Mouse (Mus musculus) erythroid progenitor cell, adult 5-6 weeks (primary cell): ENCODE measurements at regions not wholly inside any gene's neighbourhood (a gene's known extent, or its start where the extent isn't known, plus 50 kb on each side); places are given as distances from the start of the nearest gene placed in this dataset.

ENCODE experiments used
- ATAC-seq: replicated peaks from 2 replicates; pipeline ENCODE4 v1.8.0; 2016; ENCODE audit warnings: moderate number of reproducible peaks, mild to moderate bottlenecking, moderate TSS enrichment, inconsistent platforms; ENCODE audit not compliant: poor library complexity, low FRiP score, severe bottlenecking

DNA sequence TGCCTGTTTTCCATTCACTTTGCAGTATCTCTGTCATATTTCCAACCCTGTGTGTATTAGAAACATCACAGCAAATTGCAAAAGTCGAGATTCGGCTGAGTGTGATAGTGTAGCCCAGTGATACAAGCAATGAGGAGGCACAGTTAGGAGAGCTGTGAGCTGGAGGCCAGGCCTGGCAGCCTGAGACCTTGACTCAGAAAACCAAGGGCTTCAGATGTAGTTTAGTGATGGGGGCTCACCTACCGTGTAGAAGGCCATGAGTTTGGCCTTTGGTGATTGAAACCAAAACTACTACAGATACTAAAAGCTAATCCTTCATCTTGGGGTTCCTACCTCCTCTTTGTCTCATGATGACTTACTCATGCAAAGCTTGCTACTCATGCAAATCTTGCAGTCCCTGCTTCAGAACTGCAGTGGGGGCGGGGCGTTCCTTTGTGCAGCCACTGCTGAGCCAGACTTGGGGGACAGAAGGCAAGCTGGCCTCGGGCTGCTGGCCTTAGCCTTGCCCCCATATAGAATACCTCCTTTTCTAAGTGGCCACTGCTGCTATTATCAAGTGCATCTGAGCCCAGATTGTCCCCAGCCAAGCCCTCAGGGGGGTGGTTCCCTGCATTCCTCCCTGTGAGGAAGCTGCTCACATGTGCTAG lies 198.9 kb downstream of the Pik3r1 start:
- no peak for ATAC-seq

DNA sequence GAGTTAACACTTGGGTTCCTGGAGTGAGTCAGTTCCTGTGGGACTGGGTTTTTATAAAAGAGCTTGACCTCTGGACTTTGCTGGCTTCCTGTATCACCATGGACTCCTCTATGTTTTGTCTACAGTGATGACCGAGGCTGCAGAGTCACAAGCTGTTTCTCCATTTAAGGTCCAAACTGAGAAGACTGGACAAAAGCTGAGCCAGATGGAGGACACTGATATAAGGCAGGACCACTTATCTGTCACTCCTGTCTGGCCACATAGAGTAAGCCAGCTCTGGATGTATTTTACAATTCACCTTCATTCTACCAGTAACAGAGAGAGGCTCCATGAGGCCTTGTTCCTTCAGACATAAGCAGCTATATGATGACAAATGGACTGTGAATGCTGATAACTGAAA lies 202.7 kb downstream of the Pik3r1 start:
- peak; percentile 59; the same call in 1 of the 2 replicates for ATAC-seq

DNA sequence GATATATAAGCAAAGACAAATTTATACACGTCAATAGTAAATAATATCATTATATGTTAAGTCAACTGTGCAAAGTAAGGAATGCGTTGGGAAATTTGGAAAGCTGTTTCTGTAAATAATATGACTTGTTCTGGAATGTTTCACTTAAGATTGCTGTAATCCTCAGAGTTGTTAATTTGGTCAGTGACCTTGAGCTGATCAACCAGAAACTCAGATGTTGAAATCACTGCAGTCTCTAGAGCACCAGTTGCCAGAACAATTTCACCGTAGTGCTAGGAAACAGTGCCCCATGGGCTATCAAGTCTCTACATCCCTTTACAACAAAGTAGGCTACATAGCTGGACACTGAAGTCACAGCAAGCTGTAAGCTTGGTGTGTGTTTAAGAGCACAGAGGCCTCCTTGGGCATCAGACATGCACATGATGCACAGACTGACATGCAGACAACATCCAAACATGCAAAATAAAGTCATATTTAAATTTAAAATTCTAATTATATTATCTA lies 212.6 kb downstream of the Pik3r1 start:
- no peak for ATAC-seq

DNA sequence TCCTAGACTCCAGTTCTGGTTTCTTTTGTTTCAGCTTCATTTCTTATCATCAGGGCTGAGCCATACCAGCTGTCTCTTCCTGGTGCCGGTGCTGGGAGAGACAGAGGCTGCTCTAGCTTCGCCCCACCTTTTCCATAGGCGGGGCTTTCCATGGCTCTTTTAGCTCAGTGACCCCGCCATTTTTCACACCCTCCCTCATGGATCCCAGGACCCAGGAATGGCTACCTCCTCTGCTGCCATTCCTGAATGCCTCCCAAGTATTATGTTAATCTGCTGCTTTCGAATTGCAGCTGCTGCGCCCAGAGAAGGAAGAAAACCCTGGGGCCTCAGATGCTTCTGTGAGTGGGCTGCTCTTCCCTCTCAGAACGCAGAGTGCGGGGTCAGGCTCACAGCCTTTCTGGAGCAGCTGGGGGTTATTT lies 214.9 kb downstream of the Pik3r1 start:
- ATAC-seq, result peak; percentile 76

DNA sequence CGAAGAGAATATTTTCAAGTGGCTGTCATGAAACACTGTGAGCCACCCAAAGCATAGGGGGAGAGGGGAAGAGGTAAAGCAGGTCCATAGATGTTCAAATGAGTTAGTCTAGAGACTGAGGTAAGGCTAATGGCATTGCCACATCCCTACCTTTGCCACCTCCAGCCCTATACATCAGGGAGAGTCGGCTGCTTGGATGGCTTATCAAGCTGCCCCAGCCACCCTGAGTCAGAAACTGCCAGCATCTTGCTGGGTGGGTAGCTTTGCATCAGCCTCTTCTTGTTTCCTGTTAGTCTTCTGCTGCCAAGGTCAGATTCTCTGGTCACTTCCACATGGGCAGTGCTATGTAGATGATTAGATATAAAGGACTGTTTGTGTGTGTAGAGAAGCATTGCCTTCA lies 215.6 kb downstream of the Pik3r1 start:
- ATAC-seq, result peak; percentile 80

DNA sequence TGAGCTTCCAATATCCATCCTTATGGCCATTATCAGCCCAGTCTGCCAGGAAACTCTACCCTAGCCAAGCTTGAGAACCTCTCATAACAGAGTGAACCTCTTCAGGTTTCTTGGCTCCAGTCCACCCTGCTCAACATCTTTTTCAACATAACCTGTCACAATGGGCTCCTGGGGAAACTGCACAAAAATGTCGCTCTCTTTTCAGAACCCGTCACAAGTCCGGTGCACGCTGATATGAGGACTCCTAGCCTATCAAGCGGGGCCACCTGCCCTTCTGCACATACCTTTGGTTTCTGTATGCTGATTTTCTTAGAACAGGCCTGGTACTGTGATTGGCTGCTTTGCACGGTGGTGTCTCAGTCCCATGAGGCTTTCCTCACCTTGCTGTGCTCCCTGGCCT lies 216.9 kb downstream of the Pik3r1 start:
- ATAC-seq, result peak; percentile 74

DNA sequence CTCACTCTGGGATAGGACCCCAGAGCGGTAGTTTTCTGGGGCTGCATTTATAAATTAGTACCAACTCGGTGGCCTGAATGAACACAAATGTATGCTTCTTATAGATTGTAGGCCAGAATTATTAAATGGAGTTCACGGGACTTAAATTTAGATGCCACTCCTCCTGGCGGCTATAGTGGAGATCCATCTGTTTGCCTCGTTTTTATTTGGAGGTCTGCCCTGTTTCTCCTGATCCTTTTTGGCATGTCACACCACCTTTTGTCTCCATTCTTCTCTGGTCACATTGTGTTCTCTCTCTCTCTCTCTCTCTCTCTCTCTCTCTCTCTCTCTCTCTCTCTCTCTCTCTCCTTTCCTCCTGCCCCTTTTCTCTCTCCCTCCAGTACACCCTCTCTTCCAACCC lies 217.5 kb downstream of the Pik3r1 start:
- ATAC-seq, result no peak

DNA sequence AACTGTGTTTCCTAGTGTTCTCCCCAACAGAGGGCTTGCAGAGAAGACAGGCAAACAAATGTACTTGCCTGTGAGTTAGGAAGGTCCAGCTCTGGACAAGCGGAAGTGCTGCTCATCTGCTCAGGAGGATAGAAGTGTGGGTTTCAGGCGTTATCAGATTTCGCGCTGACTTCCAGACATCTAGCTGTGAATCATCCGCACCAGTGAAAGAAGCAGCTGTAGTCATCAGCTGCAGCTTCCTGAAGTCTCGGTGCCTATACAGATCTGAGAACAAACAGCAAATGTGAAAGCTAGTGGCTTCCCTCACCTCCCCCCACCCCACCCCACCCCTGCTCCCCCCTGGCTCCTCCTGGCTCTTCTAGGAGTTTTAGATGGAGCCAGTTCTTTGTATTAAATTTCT lies 220.1 kb downstream of the Pik3r1 start:
- no peak for ATAC-seq

DNA sequence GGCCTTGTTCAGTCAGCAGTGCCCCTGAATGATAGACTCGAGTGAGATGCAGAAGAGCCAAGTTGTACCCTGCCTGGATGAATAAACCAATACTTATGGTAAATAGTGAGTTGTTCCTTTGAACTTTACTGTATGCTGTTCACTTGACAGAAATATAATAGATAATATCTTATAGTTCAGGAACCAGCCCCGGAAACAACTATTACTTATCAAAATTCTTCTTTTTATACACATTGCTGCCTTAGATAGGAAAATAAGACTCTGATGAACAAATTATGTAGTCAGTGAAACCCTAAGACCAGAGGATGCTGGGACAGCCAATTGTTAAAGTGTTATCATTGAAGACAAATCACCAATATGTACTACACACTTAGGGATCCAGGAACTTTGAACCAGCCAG lies 220.7 kb downstream of the Pik3r1 start:
- ATAC-seq, result no peak

DNA sequence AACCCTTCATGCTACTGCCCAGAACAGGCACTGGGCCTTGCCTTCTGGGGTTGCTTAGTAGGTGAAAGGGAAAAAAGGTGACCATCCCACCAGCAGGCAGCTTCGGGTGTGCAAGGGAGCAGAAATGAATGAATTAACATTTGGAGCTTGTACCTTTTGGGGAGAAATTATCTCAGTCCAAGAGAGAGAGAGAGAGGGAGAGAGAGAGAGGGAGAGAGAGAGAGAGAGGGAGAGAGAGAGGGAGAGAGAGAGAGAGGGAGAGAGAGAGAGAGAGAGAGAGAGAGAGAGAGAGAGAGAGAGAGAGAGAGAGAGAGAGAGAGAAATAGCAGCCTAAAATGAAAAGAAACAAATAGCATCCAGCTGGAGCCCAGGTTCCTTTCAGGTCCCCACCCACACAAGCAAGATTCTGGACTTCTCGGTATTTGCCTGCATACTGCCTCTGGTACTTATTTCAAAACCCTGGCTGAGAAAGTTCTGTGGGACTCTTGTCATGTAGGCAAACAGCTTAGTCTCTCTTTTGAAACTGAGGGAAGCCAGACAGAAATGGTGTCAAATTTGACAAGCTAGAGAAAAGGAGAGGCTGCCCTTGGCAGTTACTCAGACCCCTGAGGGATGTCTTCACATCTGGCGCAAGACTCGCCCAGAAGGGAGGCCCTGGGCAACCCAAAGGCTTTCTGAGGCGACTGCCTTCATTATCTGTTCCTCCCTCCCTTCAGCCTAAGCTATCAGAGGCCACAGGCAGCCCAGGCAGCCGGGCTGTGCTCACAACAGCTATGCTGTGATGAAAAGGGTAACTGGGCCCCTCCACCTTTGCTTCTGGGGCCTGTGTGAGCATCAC lies 222.5 kb downstream of the Pik3r1 start:
- ATAC-seq, result peak; percentile 89

DNA sequence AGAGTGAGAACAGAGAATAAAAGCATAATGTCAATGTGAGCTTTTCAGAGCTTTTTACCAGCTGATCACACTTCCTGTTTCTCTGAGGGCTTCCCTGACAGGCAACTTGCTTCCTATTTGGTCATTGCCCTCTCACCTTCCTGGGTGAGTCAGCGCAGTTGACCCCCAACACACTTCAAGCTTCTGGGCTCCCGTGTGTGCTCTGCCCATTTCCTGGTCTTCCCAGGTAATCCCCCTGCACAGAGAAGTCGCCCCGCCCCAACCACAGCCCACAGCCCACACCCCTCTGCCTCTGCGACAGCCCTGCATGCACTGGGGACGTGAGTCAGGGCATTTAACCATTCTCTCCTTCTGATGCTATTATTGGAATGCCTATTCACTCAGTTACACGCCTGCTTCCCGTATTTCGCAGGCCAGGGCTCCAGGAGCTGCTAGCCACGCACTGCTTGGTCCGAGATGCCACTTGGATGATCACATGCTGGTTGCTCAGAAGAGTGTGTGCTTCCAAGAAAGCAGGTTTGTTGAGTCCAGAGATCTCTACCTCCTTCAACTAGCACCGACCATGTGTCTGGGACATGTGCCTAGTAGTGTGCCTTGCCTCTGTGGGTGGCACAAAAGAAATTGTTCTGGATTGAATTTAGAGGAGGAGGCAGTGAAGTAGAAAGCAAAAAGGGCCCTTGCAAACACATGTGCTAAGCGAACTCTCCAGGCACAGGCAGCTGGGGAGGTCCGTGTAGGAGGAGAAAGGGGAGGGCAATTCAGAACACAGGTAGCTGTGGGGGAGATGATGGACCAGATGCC lies 227.4 kb downstream of the Pik3r1 start:
- no peak for ATAC-seq

DNA sequence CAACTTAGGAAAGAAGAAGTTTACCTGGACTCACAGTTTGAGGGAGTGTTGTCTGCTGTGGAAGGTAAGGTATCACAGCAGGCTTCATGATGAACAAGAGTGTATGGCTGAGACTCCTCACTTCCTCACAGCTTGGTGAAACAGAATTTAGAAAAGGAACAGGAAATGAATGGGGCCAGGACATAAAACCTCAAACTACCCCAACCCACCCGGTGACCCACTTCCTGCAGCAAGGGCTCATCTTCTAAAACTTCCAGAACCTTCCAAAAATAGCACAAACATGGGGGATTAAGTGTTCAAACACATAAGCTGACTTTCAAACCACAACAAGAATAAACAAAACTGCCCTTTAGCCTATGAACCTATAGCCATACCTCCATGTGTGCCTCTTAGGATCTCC lies 229.9 kb downstream of the Pik3r1 start:
- no peak for ATAC-seq

DNA sequence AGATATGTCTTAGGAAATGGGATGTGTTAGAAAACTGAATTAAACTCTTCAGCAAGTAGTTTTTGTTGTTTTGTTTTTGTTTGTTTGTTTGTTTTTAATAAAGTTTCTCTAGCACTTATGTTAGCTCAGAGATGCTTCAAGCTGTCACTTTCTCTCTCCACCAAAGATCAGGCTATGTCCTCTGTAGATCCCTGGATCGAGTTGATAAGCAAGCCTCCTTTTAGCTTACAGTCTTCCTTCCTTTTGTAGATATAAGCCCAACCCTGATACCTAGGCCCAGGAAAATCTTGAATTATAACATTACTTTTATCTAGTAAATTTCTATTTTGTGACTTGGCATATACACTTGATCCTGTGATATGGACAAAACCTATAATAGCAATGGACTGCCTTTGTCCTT lies 232.0 kb downstream of the Pik3r1 start:
- ATAC-seq, result no peak

DNA sequence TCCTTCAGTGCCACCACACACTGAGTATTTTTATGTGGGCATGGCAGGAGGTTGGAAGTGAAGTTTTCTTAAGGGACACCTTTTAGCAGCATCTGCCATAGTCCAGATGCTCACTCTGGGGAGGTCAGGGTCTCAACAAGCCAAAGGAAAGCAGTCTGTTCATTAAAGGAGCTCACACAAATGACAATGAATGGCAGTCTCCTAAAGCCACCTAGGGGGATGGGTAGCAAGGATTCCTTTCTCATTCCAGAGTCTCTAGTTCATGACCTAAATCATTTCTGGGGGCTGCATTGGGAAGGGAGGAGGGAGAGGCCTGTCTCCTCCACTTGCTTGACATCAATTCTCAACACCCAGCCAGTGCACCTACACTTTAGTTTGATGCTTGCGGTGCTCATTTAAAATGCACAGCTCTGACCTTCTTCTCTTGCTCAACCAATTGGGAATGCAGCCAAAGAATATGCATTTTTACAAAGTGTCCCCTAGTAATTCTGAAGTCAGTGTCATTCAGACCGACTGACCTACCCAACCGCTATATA lies 232.6 kb downstream of the Pik3r1 start:
- ATAC-seq, result no peak

DNA sequence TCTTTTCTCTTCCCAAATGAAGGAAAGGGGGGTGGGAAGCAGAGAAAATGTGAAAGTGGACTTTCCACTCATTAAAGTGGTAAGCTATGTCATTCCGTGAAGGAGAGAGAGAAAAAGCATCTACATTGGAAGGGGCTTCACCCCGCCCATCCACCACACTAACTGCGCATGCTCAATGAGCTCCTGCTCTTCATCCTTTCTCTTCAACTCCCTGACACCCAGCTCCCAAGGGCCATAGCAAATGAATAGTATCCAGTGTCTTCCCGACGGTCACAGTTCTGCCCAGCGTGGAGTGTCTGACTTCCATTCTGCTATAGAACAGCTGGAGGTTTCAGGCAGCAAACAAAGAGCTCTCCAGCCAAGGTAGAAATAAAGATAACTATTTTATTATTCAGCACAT lies 233.5 kb downstream of the Pik3r1 start:
- no peak for ATAC-seq

DNA sequence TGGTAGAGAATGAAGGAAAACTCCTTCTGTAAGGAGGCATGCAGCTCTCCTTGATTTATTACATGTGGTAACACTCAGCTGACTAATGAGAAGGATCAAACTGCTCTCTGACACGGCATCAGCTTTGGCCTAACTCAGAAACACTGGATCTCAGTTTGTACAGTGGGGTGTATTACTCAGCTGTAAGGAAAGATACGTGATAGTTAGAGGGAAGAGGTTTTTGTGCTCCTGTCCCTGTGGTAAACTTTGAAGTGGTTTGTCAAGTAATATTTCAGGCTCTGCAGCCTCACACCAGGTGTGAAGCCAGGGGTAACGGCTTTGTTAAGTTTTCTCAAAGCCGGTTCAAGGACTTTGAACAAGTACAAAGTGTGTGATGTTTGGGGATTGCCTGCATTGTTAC lies 235.1 kb downstream of the Pik3r1 start:
- no peak for ATAC-seq

DNA sequence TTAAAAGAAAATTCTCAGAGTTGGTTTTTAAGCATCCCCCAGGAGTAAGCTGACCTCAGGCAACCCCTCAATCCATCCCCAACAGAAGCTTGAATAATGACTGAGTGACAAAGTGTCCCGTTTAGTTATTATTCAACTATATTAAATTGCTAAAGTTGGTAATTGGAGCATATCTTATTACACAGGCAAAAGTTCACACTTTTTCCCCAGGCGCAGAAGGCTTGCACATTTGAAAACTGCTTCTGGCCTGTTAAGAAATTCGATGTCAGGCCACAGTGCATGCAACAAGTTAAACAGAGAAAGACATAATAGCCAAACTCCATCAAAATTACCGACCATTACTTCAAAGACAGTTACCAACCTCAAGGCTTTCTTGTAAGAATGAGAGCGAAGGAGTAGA lies 240.3 kb downstream of the Pik3r1 start:
- ATAC-seq, result no peak

DNA sequence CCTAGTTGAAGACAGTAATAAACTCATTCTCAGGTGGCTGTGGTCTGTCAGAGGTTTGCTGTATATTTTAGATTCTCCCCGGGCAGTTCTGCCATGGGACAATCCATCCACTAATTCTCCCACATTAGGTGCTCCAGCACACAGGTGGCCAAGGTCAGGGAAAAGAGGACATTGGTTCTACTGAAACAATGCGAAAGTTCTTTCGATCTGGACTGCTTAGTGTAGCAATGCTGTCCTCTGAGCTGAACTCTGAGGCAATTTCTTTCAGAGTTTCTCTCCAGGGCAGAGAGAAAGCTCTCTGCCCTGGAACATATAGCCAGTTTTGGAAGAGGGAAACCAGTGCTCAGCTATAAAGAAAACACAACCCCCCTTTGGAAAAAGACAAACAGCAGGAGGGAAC lies 243.2 kb downstream of the Pik3r1 start:
- no peak for ATAC-seq

DNA sequence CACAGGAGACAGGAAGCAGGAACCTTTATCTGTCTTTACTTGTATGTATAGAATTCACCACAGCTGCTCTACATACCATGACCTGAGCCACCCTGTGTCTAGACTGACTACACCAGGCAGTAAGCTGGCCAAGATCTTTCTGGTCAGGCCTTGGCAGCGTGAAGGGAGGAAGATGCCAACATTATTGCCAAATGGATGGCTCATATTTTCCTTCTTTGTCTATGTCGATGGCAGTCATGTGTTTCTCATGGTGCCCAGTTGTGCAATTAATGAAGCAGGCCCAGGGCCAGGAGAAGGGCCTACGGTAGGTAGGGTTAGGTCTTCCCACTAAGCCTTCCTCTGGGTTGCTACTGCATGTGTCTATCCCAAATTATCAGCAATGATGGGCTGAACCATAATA lies 243.8 kb downstream of the Pik3r1 start:
- no peak for ATAC-seq

DNA sequence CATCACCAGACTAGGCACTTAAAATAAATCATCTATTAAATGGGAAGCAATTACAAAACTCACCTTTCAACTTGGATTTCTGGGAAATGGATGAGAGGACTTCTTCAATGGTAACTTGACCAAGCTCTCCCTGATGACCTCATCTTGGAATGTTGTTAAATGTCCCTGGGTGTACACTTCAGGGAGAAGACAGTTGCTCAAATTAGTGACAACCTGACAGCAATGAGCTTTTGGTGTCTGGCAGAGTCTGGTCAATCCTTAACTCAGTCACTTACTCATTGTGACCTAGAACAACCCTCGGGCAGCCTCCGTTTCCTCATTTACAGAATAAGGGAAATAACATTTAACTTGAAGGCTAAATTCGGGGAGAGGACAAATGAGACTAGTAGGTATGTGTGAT lies 244.5 kb downstream of the Pik3r1 start:
- no peak for ATAC-seq
